Mouse (Mus musculus) lung, postnatal 0 days (tissue): ENCODE results near the gene Pla2g12b.

Source experiments
- CTCF ChIP-seq: IDR thresholded peaks from 2 replicates; pipeline ENCODE4 v1.5.1; 2016; ENCODE audit warnings: antibody characterized with exemption, mild to moderate bottlenecking
- EP300 ChIP-seq: IDR thresholded peaks from 2 replicates; pipeline ENCODE4 v1.6.1; 2016; ENCODE audit warnings: antibody characterized with exemption, mild to moderate bottlenecking, control low read depth

DNA sequence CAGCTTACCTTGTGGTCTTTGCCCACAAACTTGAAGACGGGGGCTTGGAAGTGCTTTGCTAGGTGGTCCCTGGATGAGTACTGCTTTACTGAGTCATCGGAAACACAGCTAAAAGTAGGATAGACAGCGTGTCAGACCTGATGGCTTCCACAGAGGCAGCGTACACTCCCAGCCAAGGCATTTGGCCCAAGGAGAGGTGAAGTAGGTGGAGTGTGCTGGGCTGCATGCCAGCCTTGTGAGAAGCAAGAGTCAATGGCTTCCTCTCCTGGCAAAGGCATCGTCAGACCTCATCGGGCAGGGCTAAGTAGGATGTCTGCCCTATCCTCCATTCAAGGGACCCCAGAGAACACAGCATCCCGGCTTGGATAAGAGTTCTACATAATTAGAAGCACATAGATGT lies 21.9 kb downstream of the Pla2g12b start:
- TF ChIP-seq CTCF (no peak), EP300 (peak; percentile 10; the same call in 1 of the 2 replicates)
